Mouse (Mus musculus): Measurements from ENCODE around the gene Mafg. TPM values are rescaled to one million over a fixed set of nuclear protein-coding genes. Genes with fewer than 3 reads are reported as not detected.

Mafg gene
- polyA plus RNA-seq, 1 experiment from 2014 or later, result 23.5 TPM

DNA sequence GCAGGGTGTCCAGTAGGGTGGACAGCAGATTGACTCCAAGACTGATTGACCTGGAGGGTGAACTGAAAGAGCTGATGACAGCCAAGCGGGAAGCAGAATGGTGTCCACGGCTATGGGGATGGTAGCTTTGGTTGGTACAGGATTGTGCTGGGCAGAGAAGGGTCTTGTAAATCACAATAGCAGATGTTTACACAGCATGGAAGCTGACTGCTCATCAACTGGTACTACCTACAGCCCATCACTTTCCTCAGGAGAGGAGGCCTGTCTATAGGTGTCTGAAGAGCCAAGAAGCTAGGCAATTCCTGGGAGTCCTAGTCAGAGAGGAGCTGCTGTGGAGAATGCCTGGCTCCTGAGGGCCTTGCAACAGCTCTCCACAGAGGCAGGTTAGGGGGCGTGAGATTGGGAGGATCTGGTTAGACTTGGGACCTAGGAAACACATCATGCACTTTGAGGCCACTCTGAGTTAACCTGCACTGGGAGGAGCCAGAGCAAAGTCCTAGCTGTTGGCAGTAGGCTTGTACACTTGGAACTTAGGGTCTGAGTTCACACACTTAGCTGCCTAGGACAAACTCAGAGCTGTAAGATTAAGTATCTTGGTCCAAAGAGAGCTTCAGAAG lies 56.9 kb downstream of the Mafg start:
- DNase-seq (ENCODE audit: low spot score) (no peak), ATAC-seq (ENCODE audit: low FRiP score) (no peak)
- H3K27ac ChIP-seq (ENCODE audit: low read depth, low read length), result no peak overlapping the region
- H3K9me3 ChIP-seq (ENCODE audit: control insufficient read depth, low read length), result no peaks in the 10 kb centered on the region
- WGBS, result 93% methylated on average over 3 of the region's 3 CpGs
- peaks cover 15% of the 10 kb centered on the region for H3K4me1 ChIP-seq (replicated peaks; ENCODE audit: control insufficient read depth, insufficient read depth, low read length)
- peaks cover 19% of the 10 kb centered on the region for H3K36me3 ChIP-seq (ENCODE audit: control insufficient read depth, insufficient read depth, low read length)
- no peak overlapping the region for H3K4me2 ChIP-seq (replicated peaks; ENCODE audit: low read depth, low read length)
- no peaks in the 10 kb centered on the region for H3K27me3 ChIP-seq (ENCODE audit: control insufficient read depth, insufficient read depth, low read length)
- no peak overlapping the region for H3K9ac ChIP-seq (ENCODE audit: low read depth, low read length)
- no peak overlapping the region for H3K4me3 ChIP-seq (ENCODE audit: low read depth, low read length)

DNA sequence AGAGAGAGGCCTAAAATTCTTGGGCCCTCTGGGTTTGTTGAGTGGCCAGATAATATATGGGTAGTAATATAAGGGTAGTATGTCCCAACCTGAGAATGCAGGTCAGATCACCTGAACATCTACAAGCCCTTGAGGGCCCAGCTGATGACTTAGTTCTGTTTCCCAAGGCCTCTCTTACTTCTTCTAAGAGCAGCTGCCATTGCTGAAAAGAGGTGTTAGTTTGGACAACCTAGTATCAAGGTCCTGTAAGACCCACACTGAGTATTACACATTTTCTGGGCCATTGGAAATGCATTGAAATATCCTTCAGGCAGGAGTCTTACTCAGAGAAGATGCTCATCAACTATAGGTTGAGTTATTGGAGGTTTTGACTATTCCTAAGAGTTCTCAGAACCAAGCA lies 57.5 kb downstream of the Mafg start:
- no peak overlapping the region for H3K27ac ChIP-seq (ENCODE audit: low read depth, low read length)
- DNase-seq (ENCODE audit: low spot score) (no peak), ATAC-seq (ENCODE audit: low FRiP score) (no peak)
- H3K9ac ChIP-seq (ENCODE audit: low read depth, low read length), result no peak overlapping the region
- H3K4me1 ChIP-seq (replicated peaks; ENCODE audit: control insufficient read depth, insufficient read depth, low read length), result peaks cover 20% of the 10 kb centered on the region
- H3K4me3 ChIP-seq (ENCODE audit: low read depth, low read length), result no peak overlapping the region
- peaks cover 19% of the 10 kb centered on the region for H3K36me3 ChIP-seq (ENCODE audit: control insufficient read depth, insufficient read depth, low read length)
- no peaks in the 10 kb centered on the region for H3K9me3 ChIP-seq (ENCODE audit: control insufficient read depth, low read length)
- no peak overlapping the region for H3K4me2 ChIP-seq (replicated peaks; ENCODE audit: low read depth, low read length)
- no peaks in the 10 kb centered on the region for H3K27me3 ChIP-seq (ENCODE audit: control insufficient read depth, insufficient read depth, low read length)

Other genes with a start within 250 kb of the Mafg start
- gene Nploc4, start 195.9 kb downstream of the Mafg start, polyA plus RNA-seq (2014; fragmentation: Nextera tagmentation; extraction: Ambion mirVana), result 37.5 and 40.3 TPM in 2 replicates
- not detected in 2 replicates for gene Tspan10, start 191.0 kb downstream of the Mafg start, polyA plus RNA-seq (2014; fragmentation: Nextera tagmentation; extraction: Ambion mirVana)
- gene Pde6g, start 180.1 kb downstream of the Mafg start, polyA plus RNA-seq (2014; fragmentation: Nextera tagmentation; extraction: Ambion mirVana), result 0.18 and 0.26 TPM in 2 replicates
- gene Oxld1, start 175.5 kb downstream of the Mafg start, polyA plus RNA-seq (2014; fragmentation: Nextera tagmentation; extraction: Ambion mirVana), result 11.9 and 13.1 TPM in 2 replicates
- gene Ccdc137, start 175.5 kb downstream of the Mafg start, polyA plus RNA-seq (2014; fragmentation: Nextera tagmentation; extraction: Ambion mirVana), result 25.0 and 30.0 TPM in 2 replicates
- 54.8 and 58.2 TPM in 2 replicates for gene Arl16, start 166.0 kb downstream of the Mafg start, polyA plus RNA-seq (2014; fragmentation: Nextera tagmentation; extraction: Ambion mirVana)
- 139 and 141 TPM in 2 replicates for gene Mrpl12, start 149.0 kb downstream of the Mafg start, polyA plus RNA-seq (2014; fragmentation: Nextera tagmentation; extraction: Ambion mirVana)
- 35.2 and 35.4 TPM in 2 replicates for gene Slc25a10, start 141.8 kb downstream of the Mafg start, polyA plus RNA-seq (2014; fragmentation: Nextera tagmentation; extraction: Ambion mirVana)
- 0.31 and 0.56 TPM in 2 replicates for gene Gcgr, start 102.9 kb downstream of the Mafg start, polyA plus RNA-seq (2014; fragmentation: Nextera tagmentation; extraction: Ambion mirVana)
- gene Mcrip1, start 83.9 kb downstream of the Mafg start, polyA plus RNA-seq (2014; fragmentation: Nextera tagmentation; extraction: Ambion mirVana), result 245 and 256 TPM in 2 replicates
- gene Ppp1r27, start 82.5 kb downstream of the Mafg start, polyA plus RNA-seq (2014; fragmentation: Nextera tagmentation; extraction: Ambion mirVana), result not detected in 2 replicates
- 504 and 527 TPM in 2 replicates for gene P4hb, start 60.3 kb downstream of the Mafg start, polyA plus RNA-seq (2014; fragmentation: Nextera tagmentation; extraction: Ambion mirVana)
- 576 and 591 TPM in 2 replicates for gene Arhgdia, start 52.0 kb downstream of the Mafg start, polyA plus RNA-seq (2014; fragmentation: Nextera tagmentation; extraction: Ambion mirVana)
- gene Alyref, start 35.2 kb downstream of the Mafg start, polyA plus RNA-seq (2014; fragmentation: Nextera tagmentation; extraction: Ambion mirVana), result 686 and 764 TPM in 2 replicates
- 195 TPM in 2 replicates for gene Anapc11, start 35.2 kb downstream of the Mafg start, polyA plus RNA-seq (2014; fragmentation: Nextera tagmentation; extraction: Ambion mirVana)
- gene Npb, start 25.1 kb downstream of the Mafg start, polyA plus RNA-seq (2014; fragmentation: Nextera tagmentation; extraction: Ambion mirVana), result 0.42 TPM in 1 of 2 replicates, not detected in the other
- gene Pcyt2, start 15.7 kb downstream of the Mafg start, polyA plus RNA-seq (2014; fragmentation: Nextera tagmentation; extraction: Ambion mirVana), result 104 and 105 TPM in 2 replicates
- 33.2 and 36.6 TPM in 2 replicates for gene Sirt7, start 8.4 kb downstream of the Mafg start, polyA plus RNA-seq (2014; fragmentation: Nextera tagmentation; extraction: Ambion mirVana)
- gene Pycr1, start 10.2 kb upstream of the Mafg start, polyA plus RNA-seq (2014; fragmentation: Nextera tagmentation; extraction: Ambion mirVana), result 28.2 and 30.2 TPM in 2 replicates
- 0.19 and 0.49 TPM in 2 replicates for gene Myadml2, start 14.6 kb upstream of the Mafg start, polyA plus RNA-seq (2014; fragmentation: Nextera tagmentation; extraction: Ambion mirVana)
- 1.7 and 2.1 TPM in 2 replicates for gene Notum, start 27.6 kb upstream of the Mafg start, polyA plus RNA-seq (2014; fragmentation: Nextera tagmentation; extraction: Ambion mirVana)
- gene Aspscr1, start 39.4 kb upstream of the Mafg start, polyA plus RNA-seq (2014; fragmentation: Nextera tagmentation; extraction: Ambion mirVana), result 117 and 122 TPM in 2 replicates
- 115 and 121 TPM in 2 replicates for gene Cenpx, start 80.1 kb upstream of the Mafg start, polyA plus RNA-seq (2014; fragmentation: Nextera tagmentation; extraction: Ambion mirVana)
- gene Lrrc45, start 80.3 kb upstream of the Mafg start, polyA plus RNA-seq (2014; fragmentation: Nextera tagmentation; extraction: Ambion mirVana), result 30.7 and 34.4 TPM in 2 replicates
- gene Rac3, start 87.9 kb upstream of the Mafg start, polyA plus RNA-seq (2014; fragmentation: Nextera tagmentation; extraction: Ambion mirVana), result 17.6 and 18.2 TPM in 2 replicates
- 14.3 and 15.2 TPM in 2 replicates for gene Dcxr, start 93.7 kb upstream of the Mafg start, polyA plus RNA-seq (2014; fragmentation: Nextera tagmentation; extraction: Ambion mirVana)
- gene Cbr2, start 98.5 kb upstream of the Mafg start, polyA plus RNA-seq (2014; fragmentation: Nextera tagmentation; extraction: Ambion mirVana), result 0.82 and 1.6 TPM in 2 replicates
- gene Hmga1b, start 129.2 kb upstream of the Mafg start, polyA plus RNA-seq (2014; fragmentation: Nextera tagmentation; extraction: Ambion mirVana), result 5.6 and 7.0 TPM in 2 replicates
- 28.8 and 29.4 TPM in 2 replicates for gene Rfng, start 150.6 kb upstream of the Mafg start, polyA plus RNA-seq (2014; fragmentation: Nextera tagmentation; extraction: Ambion mirVana)
- gene Gps1, start 150.7 kb upstream of the Mafg start, polyA plus RNA-seq (2014; fragmentation: Nextera tagmentation; extraction: Ambion mirVana), result 264 and 272 TPM in 2 replicates
- gene Dus1l, start 162.8 kb upstream of the Mafg start, polyA plus RNA-seq (2014; fragmentation: Nextera tagmentation; extraction: Ambion mirVana), result 70.9 and 71.3 TPM in 2 replicates
- 76.0 and 94.1 TPM in 2 replicates for gene Fasn, start 190.9 kb upstream of the Mafg start, polyA plus RNA-seq (2014; fragmentation: Nextera tagmentation; extraction: Ambion mirVana)

Data from hindbrain, embryonic 11.5 days (tissue).